Mouse (Mus musculus) hindbrain, embryonic 14.5 days (tissue): ENCODE data around the gene Oard1. TPM values are rescaled to one million over a fixed set of nuclear protein-coding genes. Genes with fewer than 3 reads are reported as not detected.
A peak's percentile ranks its signal among the peaks of the same experiment; 100 is the strongest.

ENCODE experiments used
- ATAC-seq: fragments of 200-750 bp; cut with Nextera tagmentation; 2 replicates; pipeline ENCODE4 v1.8.0; 2017; ENCODE audit warnings: moderate number of reproducible peaks, mild to moderate bottlenecking, moderate TSS enrichment, moderate library complexity; ENCODE audit not compliant: low FRiP score
- DNase-seq: peaks from one replicate; pipeline ENCODE4 v3.0.0-alpha.2; 2015; ENCODE audit warnings: low spot score
- H3K27ac ChIP-seq: fragments of 300-500 bp; sonication (generic); 2 replicates; pipeline ENCODE4 v1.5.1; 2014; ENCODE audit warnings: mild to moderate bottlenecking, moderate library complexity
- H3K27me3 ChIP-seq: fragments of 300-500 bp; sonication (generic); 2 replicates; pipeline ENCODE4 v1.6.1; 2014; ENCODE audit warnings: mild to moderate bottlenecking, low read length, mixed read lengths; ENCODE audit not compliant: control insufficient read depth, insufficient read depth
- H3K36me3 ChIP-seq: fragments of 300-500 bp; sonication (generic); replicated peaks from 2 replicates; pipeline ENCODE4 v1.6.1; 2014; ENCODE audit not compliant: control insufficient read depth, insufficient read depth
- H3K4me1 ChIP-seq: fragments of 300-500 bp; sonication (generic); replicated peaks from 2 replicates; pipeline ENCODE4 v1.6.1; 2014; ENCODE audit warnings: antibody characterized with exemption, low read length, mixed read lengths; ENCODE audit not compliant: control insufficient read depth, insufficient read depth
- H3K4me2 ChIP-seq: fragments of 300-500 bp; sonication (generic); replicated peaks from 2 replicates; pipeline ENCODE4 v1.6.1; 2014; ENCODE audit warnings: mild to moderate bottlenecking, moderate library complexity
- H3K4me3 ChIP-seq: fragments of 300-500 bp; sonication (generic); replicated peaks from 2 replicates; pipeline ENCODE4 v1.5.1; 2014; ENCODE audit warnings: mild to moderate bottlenecking, low read length
- H3K9ac ChIP-seq: fragments of 300-500 bp; sonication (generic); 2 replicates; pipeline ENCODE4 v1.6.1; 2014
- H3K9me3 ChIP-seq: fragments of 300-500 bp; sonication (generic); 2 replicates; pipeline ENCODE4 v1.6.1; 2016; ENCODE audit warnings: low read length; ENCODE audit not compliant: control insufficient read depth
- WGBS: fragments of 180-500 bp; shearing (Covaris S2); extraction: QIAGEN DNeasy Blood & Tissue Kit; methylation state at CpG from one replicate; pipeline ENCODE4 v1.1.7; 2014; 5-methylcytosine and 5-hydroxymethylcytosine counted together
- polyA plus RNA-seq: library from polyadenylated mRNA; unstranded; fragments of >200 nt; fragmentation: Nextera tagmentation; extraction: Ambion mirVana; gene quantifications from 2 replicates; pipeline ENCODE4 v1.2.1, GENCODE M21; 2014

Gene Oard1
- polyA plus RNA-seq, 1 experiment from 2014 or later, result 36.3 TPM

DNA sequence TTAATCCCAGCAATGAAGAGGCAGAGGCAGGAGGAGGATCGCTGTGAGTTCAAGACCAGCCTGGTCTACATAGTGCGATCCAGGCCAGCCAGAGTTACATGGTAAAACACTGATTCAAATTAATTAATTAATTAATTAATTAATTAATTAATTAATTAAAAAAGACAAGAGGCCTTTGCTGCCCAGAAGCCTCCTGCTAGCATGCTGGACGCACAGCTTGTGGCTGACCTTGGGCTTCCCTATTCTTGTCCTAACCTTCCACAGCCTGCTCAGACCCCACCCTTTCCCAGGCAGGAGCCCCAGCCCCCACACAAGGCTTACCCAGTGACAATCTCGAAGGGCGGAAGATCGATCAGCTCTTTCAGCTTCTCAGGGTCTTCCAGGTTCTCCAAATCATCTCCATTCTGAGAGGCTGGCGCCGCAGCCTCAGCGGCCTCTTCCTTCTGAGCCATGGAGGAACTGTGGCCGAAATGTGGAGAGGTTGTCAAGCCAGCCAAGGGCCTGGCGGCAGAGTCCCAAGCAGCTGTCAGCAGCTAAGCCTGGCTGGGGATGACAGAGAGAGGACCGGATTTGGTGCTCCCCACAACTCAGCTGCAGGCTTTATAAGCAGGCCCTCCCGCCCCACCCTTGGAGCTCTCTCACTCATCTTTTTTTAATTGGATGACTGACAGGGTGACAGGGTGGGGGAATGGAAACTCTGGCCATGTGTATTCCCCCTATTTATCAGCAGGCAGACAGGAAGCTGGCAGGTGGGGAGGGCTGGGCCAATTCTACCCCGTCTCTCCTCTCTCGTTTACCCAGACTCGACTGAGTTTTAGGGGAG, 22.6 kb downstream of the Oard1 start, which contains the start of gene Apobec2:
Gene Apobec2 (minus strand): TSS at position 773 of the 823 bp plus-strand sequence.
- Histone ChIP-seq H3K4me1 (peaks cover 5% of the 10 kb centered on the region; the same call in 1 of the 2 replicates), H3K9me3 (no peaks in the 10 kb centered on the region), H3K4me2 (no peak within 1 kb of the TSS), H3K9ac (no peak within 1 kb of the TSS), H3K4me3 (no peak within 1 kb of the TSS), H3K27me3 (no peaks in the 10 kb centered on the region), H3K27ac (no peak within 1 kb of the TSS), H3K36me3 (no peaks in the 10 kb centered on the region)
- DNase-seq (no peak), ATAC-seq (no peak)
- 64% methylated on average over 16 of the region's 16 CpGs for WGBS

DNA sequence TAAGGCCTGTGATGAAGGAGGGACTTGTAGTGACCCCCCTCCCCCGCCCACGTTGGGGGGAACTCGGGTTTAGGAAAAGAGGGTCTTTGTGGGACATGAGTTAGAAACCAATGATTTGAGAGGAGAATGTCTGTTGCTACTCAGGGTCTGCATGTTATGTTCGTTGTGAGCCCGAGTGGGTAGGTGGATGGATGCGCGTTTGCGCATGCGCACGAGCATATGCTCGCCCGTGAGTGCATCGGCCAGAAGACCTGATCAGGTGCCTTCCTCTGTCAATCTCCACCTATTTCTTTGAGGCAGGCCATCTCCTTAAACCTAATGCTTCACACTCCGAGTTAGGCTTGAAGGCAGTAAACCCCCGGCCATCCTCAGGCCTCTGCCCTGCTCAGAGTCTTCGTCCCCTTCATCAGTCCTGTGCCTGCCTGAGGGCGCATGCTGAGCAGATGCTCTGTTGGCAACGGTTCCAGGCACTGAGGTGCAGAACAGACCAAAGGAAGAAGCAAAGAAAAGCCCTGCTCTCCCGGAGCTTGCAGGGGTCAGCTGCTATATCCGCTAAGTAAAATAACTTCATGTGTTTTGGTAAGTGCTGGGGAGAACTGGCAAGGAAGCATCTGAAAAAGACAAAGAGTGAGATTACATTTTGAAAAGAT, 23.3 kb downstream of the Oard1 start:
- WGBS, result 81% methylated on average over 20 of the region's 20 CpGs
- no peak overlapping the region for H3K27ac ChIP-seq
- H3K4me2 ChIP-seq, result no peak overlapping the region
- H3K4me3 ChIP-seq, result no peak overlapping the region
- no peaks in the 10 kb centered on the region for H3K27me3 ChIP-seq
- ATAC-seq (no peak), DNase-seq (no peak)
- no peaks in the 10 kb centered on the region for H3K36me3 ChIP-seq
- no peaks in the 10 kb centered on the region for H3K9me3 ChIP-seq
- H3K9ac ChIP-seq, result no peak overlapping the region
- peaks cover 5% of the 10 kb centered on the region; the same call in 1 of the 2 replicates for H3K4me1 ChIP-seq

- Histone ChIP-seq H3K27me3 (no peaks in the 10 kb centered on the region), H3K4me1 (peaks cover 5% of the 10 kb centered on the region; the same call in 1 of the 2 replicates), H3K9ac (no peak overlapping the region), H3K27ac (no peak overlapping the region), H3K36me3 (no peaks in the 10 kb centered on the region), H3K4me2 (no peak overlapping the region), H3K4me3 (no peak overlapping the region), H3K9me3 (no peaks in the 10 kb centered on the region)
- WGBS, result 80% methylated on average over 6 of the region's 6 CpGs
- ATAC-seq (no peak), DNase-seq (no peak)
Measured at GRCm38 (mm10) chr17:48433689-48434330, 24.0 kb downstream of the Oard1 start.

- H3K9ac ChIP-seq, result no peak overlapping the region
- WGBS, result 83% methylated on average over 5 of the region's 5 CpGs
- no peak overlapping the region for H3K27ac ChIP-seq
- no peaks in the 10 kb centered on the region for H3K9me3 ChIP-seq
- no peaks in the 10 kb centered on the region for H3K36me3 ChIP-seq
- H3K27me3 ChIP-seq, result no peaks in the 10 kb centered on the region
- no peak overlapping the region for H3K4me2 ChIP-seq
- DNase-seq (no peak), ATAC-seq (no peak)
- H3K4me3 ChIP-seq, result no peak overlapping the region
- peaks cover 5% of the 10 kb centered on the region; the same call in 1 of the 2 replicates for H3K4me1 ChIP-seq
Measured at GRCm38 (mm10) chr17:48434479-48434878, 24.7 kb downstream of the Oard1 start.

DNA sequence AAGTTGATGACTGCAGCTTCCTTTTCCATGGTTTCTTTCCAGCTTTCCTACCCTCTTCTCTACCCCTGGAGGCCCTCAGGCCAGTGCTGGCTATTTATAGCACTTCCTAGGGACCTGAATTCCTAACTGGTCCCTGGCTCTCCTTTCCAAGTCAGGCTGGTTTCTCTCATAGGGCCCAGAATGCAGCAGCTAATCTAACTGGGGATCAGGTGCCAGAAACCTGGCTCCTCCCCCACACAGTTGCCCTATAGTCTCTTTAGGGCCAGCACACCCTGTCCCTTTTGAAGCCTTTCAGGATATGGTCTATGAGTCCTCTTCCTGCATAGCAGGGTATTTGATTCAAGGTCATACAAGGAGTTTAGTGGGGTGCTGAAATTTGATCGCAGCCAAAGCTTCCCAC, 26.7 kb downstream of the Oard1 start:
- DNase-seq, result no peak
- Histone ChIP-seq H3K9ac (no peak overlapping the region), H3K36me3 (no peaks in the 10 kb centered on the region), H3K4me1 (peaks cover 5% of the 10 kb centered on the region; the same call in 1 of the 2 replicates), H3K9me3 (no peaks in the 10 kb centered on the region), H3K27ac (no peak overlapping the region), H3K4me3 (no peak overlapping the region), H3K4me2 (no peak overlapping the region), H3K27me3 (no peaks in the 10 kb centered on the region)
- 94% methylated on average over 1 of the region's 1 CpGs for WGBS
- ATAC-seq, result no peak

- Histone ChIP-seq H3K36me3 (no peaks in the 10 kb centered on the region), H3K4me2 (no peak overlapping the region), H3K4me1 (peaks cover 2% of the 10 kb centered on the region; the same call in 1 of the 2 replicates), H3K9me3 (no peaks in the 10 kb centered on the region), H3K27ac (peak overlapping the region; percentile 59; the same call in 1 of the 2 replicates), H3K4me3 (no peak overlapping the region), H3K27me3 (no peaks in the 10 kb centered on the region), H3K9ac (no peak overlapping the region)
- no peak for DNase-seq
- 0 out of 2 replicates have a peak, but pooled peaks have one; percentile 25 for ATAC-seq
- 39% methylated on average over 7 of the region's 7 CpGs for WGBS
Measured at GRCm38 (mm10) chr17:48437421-48437911, 27.7 kb downstream of the Oard1 start.

DNA sequence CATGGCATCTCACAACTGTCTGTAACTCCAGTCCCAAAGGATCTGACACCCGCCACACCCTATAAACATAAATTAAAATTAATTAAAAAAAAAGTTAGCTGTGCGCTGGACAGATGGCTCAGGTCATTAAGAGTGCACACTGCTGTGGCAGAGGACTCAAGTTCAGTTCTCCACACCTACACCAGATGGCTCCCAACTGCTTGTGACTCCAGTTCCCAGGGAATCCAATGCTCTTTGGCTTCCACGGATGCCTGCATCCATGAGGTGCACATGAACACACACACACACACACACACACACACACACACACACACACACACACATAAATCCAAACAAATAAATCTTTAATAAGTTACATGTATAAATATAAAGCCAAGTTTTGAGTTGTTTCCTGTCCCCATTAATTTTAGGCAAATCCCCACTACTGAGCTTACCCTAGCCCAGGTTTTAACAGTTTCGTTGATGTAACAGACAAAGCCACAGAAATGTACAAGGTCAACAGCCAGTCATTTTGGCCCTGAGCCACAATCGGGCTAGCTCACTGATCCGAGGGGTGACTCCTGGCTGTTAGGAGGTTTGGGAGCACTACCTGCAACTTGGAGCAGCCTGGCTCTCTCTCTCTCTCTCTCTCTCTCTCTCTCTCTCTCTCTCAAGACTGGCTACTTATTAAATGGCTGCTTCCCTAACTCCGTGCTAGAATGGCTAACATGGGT, 33.1 kb downstream of the Oard1 start:
- Histone ChIP-seq H3K9me3 (no peaks in the 10 kb centered on the region), H3K4me3 (no peak overlapping the region), H3K4me2 (no peak overlapping the region), H3K36me3 (no peaks in the 10 kb centered on the region), H3K27me3 (no peaks in the 10 kb centered on the region), H3K27ac (no peak overlapping the region), H3K9ac (no peak overlapping the region), H3K4me1 (no peaks in the 10 kb centered on the region)
- ATAC-seq (peak; percentile 27; the same call in 1 of the 2 replicates), DNase-seq (no peak)
- WGBS, result 68% methylated on average over 7 of the region's 7 CpGs

GRCm38 (mm10) chr17:48443542-48444145, 33.8 kb downstream of the Oard1 start:
- WGBS, result 52% methylated on average over 16 of the region's 16 CpGs
- H3K36me3 ChIP-seq, result no peaks in the 10 kb centered on the region
- H3K27me3 ChIP-seq, result no peaks in the 10 kb centered on the region
- ATAC-seq (no peak), DNase-seq (no peak)
- no peak overlapping the region for H3K9ac ChIP-seq
- H3K27ac ChIP-seq, result no peak overlapping the region
- H3K9me3 ChIP-seq, result no peaks in the 10 kb centered on the region
- no peaks in the 10 kb centered on the region for H3K4me1 ChIP-seq
- no peak overlapping the region for H3K4me2 ChIP-seq
- no peak overlapping the region for H3K4me3 ChIP-seq
